Mouse (Mus musculus): ENCODE data around the gene Nop2. TPM values are rescaled to one million over a fixed set of nuclear protein-coding genes. Genes with fewer than 3 reads are reported as not detected.
A peak's percentile ranks its signal among the peaks of the same experiment; 100 is the strongest.

The Nop2 gene
- polyA plus RNA-seq, 1 experiment from 2014 or later, result 48.6 TPM

GRCm38 (mm10) chr6:125137002-125137671, 5.4 kb downstream of the Nop2 start:
- Histone ChIP-seq H3K4me1 (ENCODE audit: control insufficient read depth, insufficient read depth, low read depth, low read length) (peaks cover 6% of the 10 kb centered on the region), H3K36me3 (ENCODE audit: control insufficient read depth, insufficient read depth, low read length) (peaks cover 55% of the 10 kb centered on the region), H3K9ac (ENCODE audit: low read depth, low read length) (no peak overlapping the region), H3K27ac (ENCODE audit: low read depth, low read length) (no peak overlapping the region), H3K27me3 (replicated peaks; ENCODE audit: control insufficient read depth, insufficient read depth, low read length) (no peaks in the 10 kb centered on the region), H3K4me3 (ENCODE audit: low read length) (no peak overlapping the region), H3K4me2 (ENCODE audit: low read length) (no peak overlapping the region), H3K9me3 (ENCODE audit: control insufficient read depth, low read length) (no peaks in the 10 kb centered on the region)
- WGBS, result 87% methylated on average over 19 of the region's 19 CpGs
- no peak for ATAC-seq

- H3K4me1 ChIP-seq (ENCODE audit: control insufficient read depth, insufficient read depth, low read depth, low read length), result peaks cover 3% of the 10 kb centered on the region; the same call in 1 of the 2 replicates
- no peak overlapping the region for H3K4me2 ChIP-seq (ENCODE audit: low read length)
- WGBS, result 97% methylated on average over 7 of the region's 7 CpGs
- no peaks in the 10 kb centered on the region for H3K9me3 ChIP-seq (ENCODE audit: control insufficient read depth, low read length)
- no peak overlapping the region for H3K9ac ChIP-seq (ENCODE audit: low read depth, low read length)
- no peak overlapping the region for H3K27ac ChIP-seq (ENCODE audit: low read depth, low read length)
- peaks cover 45% of the 10 kb centered on the region for H3K36me3 ChIP-seq (ENCODE audit: control insufficient read depth, insufficient read depth, low read length)
- H3K27me3 ChIP-seq (replicated peaks; ENCODE audit: control insufficient read depth, insufficient read depth, low read length), result no peaks in the 10 kb centered on the region
- no peak for ATAC-seq
- no peak overlapping the region for H3K4me3 ChIP-seq (ENCODE audit: low read length)
Observed at GRCm38 (mm10) chr6:125139747-125140146, 8.0 kb downstream of the Nop2 start.

DNA sequence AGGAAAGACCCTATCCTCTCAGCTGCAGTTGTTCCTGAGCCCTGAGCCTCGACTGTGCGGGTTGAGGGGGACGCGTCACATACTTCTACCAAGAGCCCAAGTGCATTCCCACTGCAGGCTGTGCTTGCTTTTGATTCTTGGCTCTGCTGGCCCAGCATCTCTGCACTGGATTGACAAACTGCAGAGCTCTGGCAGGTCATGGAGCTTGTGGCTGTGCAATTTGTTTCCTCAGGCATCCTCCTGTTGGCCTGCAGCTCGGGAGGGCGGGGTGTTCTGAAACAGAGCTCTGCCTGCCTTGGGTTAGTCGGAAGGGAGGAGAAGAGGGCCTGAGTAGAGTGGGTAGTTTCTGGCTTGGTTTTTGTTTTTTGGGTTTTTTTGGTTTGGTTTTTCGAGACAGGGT, 10.7 kb downstream of the Nop2 start:
- ATAC-seq, result no peak
- 87% methylated on average over 8 of the region's 8 CpGs for whole genome bisulfite sequencing

GRCm38 (mm10) chr6:125143128-125143527, 11.4 kb downstream of the Nop2 start:
- H3K27ac ChIP-seq (ENCODE audit: low read depth, low read length), result no peak overlapping the region
- WGBS, result 79% methylated on average over 3 of the region's 3 CpGs
- H3K36me3 ChIP-seq (ENCODE audit: control insufficient read depth, insufficient read depth, low read length), result peaks cover 26% of the 10 kb centered on the region
- peaks cover 27% of the 10 kb centered on the region for H3K4me1 ChIP-seq (ENCODE audit: control insufficient read depth, insufficient read depth, low read depth, low read length)
- no peak overlapping the region for H3K9ac ChIP-seq (ENCODE audit: low read depth, low read length)
- no peak overlapping the region for H3K4me2 ChIP-seq (ENCODE audit: low read length)
- no peaks in the 10 kb centered on the region for H3K27me3 ChIP-seq (replicated peaks; ENCODE audit: control insufficient read depth, insufficient read depth, low read length)
- no peaks in the 10 kb centered on the region for H3K9me3 ChIP-seq (ENCODE audit: control insufficient read depth, low read length)
- no peak for ATAC-seq
- H3K4me3 ChIP-seq (ENCODE audit: low read length), result no peak overlapping the region

More for the DNA sequence above, 10.7 kb downstream of the Nop2 start:
- H3K27me3 ChIP-seq (replicated peaks; ENCODE audit: control insufficient read depth, insufficient read depth, low read length), result no peaks in the 10 kb centered on the region
- no peak overlapping the region for H3K27ac ChIP-seq (ENCODE audit: low read depth, low read length)
- no peak overlapping the region for H3K9ac ChIP-seq (ENCODE audit: low read depth, low read length)
- H3K4me2 ChIP-seq (ENCODE audit: low read length), result no peak overlapping the region
- H3K9me3 ChIP-seq (ENCODE audit: control insufficient read depth, low read length), result no peaks in the 10 kb centered on the region
- H3K36me3 ChIP-seq (ENCODE audit: control insufficient read depth, insufficient read depth, low read length), result peaks cover 30% of the 10 kb centered on the region
- peaks cover 20% of the 10 kb centered on the region for H3K4me1 ChIP-seq (ENCODE audit: control insufficient read depth, insufficient read depth, low read depth, low read length)
- H3K4me3 ChIP-seq (ENCODE audit: low read length), result no peak overlapping the region

GRCm38 (mm10) chr6:125143904-125144303, 12.2 kb downstream of the Nop2 start:
- 81% methylated on average over 9 of the region's 9 CpGs for WGBS
- no peak for ATAC-seq
- Histone ChIP-seq H3K27ac (ENCODE audit: low read depth, low read length) (no peak overlapping the region), H3K9ac (ENCODE audit: low read depth, low read length) (no peak overlapping the region), H3K4me3 (ENCODE audit: low read length) (no peak overlapping the region), H3K4me1 (ENCODE audit: control insufficient read depth, insufficient read depth, low read depth, low read length) (peaks cover 35% of the 10 kb centered on the region), H3K4me2 (ENCODE audit: low read length) (no peak overlapping the region), H3K9me3 (ENCODE audit: control insufficient read depth, low read length) (no peaks in the 10 kb centered on the region), H3K27me3 (replicated peaks; ENCODE audit: control insufficient read depth, insufficient read depth, low read length) (no peaks in the 10 kb centered on the region), H3K36me3 (ENCODE audit: control insufficient read depth, insufficient read depth, low read length) (peaks cover 22% of the 10 kb centered on the region)

DNA sequence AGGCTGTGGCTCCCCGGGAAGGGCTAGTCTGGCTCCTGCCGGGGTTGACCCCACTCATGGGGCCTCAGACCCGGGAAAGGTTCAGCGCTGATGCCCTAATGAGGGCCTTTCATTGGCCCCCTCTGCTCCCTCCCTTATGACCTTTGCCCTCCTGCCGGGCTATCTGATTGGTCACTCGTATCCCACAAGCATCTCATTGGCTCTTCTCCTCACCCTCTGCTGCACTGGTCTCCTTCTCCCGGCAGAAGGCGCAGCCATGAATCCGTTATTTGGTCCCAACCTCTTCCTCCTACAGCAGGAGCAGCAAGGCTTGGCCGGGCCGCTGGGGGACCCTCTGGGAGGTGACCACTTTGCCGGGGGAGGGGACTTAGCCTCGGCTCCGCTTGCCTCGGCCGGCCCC, 13.3 kb downstream of the Nop2 start, which contains the start of gene Iffo1:
Gene Iffo1, plus strand, starts transcription at position 241 of the 400 bp plus-strand sequence.
- peak within 1 kb of the TSS; percentile 81 for H3K9ac ChIP-seq (ENCODE audit: low read depth, low read length)
- H3K27ac ChIP-seq (ENCODE audit: low read depth, low read length), result peak within 1 kb of the TSS; percentile 94
- ATAC-seq, result peak; percentile 95
- peak within 1 kb of the TSS; percentile 79 for H3K4me3 ChIP-seq (ENCODE audit: low read length)
- no peaks in the 10 kb centered on the region for H3K27me3 ChIP-seq (replicated peaks; ENCODE audit: control insufficient read depth, insufficient read depth, low read length)
- H3K4me1 ChIP-seq (ENCODE audit: control insufficient read depth, insufficient read depth, low read depth, low read length), result peaks cover 44% of the 10 kb centered on the region
- peaks cover 16% of the 10 kb centered on the region for H3K36me3 ChIP-seq (ENCODE audit: control insufficient read depth, insufficient read depth, low read length)
- peak within 1 kb of the TSS; percentile 80 for H3K4me2 ChIP-seq (ENCODE audit: low read length)
- 0% methylated on average over 16 of the region's 16 CpGs for WGBS
- no peaks in the 10 kb centered on the region for H3K9me3 ChIP-seq (ENCODE audit: control insufficient read depth, low read length)

GRCm38 (mm10) chr6:125145479-125145951, 13.8 kb downstream of the Nop2 start:
- Histone ChIP-seq H3K27ac (ENCODE audit: low read depth, low read length) (peak overlapping the region; percentile 94), H3K9ac (ENCODE audit: low read depth, low read length) (peak overlapping the region; percentile 81), H3K4me2 (ENCODE audit: low read length) (peak overlapping the region; percentile 80), H3K9me3 (ENCODE audit: control insufficient read depth, low read length) (no peaks in the 10 kb centered on the region), H3K36me3 (ENCODE audit: control insufficient read depth, insufficient read depth, low read length) (peaks cover 11% of the 10 kb centered on the region), H3K4me3 (ENCODE audit: low read length) (peak overlapping the region; percentile 79), H3K27me3 (replicated peaks; ENCODE audit: control insufficient read depth, insufficient read depth, low read length) (no peaks in the 10 kb centered on the region), H3K4me1 (ENCODE audit: control insufficient read depth, insufficient read depth, low read depth, low read length) (peaks cover 44% of the 10 kb centered on the region)
- WGBS, result under 1% methylated on average over 30 of the region's 35 CpGs
- no peak; the same call in 1 of the 2 replicates for ATAC-seq

DNA sequence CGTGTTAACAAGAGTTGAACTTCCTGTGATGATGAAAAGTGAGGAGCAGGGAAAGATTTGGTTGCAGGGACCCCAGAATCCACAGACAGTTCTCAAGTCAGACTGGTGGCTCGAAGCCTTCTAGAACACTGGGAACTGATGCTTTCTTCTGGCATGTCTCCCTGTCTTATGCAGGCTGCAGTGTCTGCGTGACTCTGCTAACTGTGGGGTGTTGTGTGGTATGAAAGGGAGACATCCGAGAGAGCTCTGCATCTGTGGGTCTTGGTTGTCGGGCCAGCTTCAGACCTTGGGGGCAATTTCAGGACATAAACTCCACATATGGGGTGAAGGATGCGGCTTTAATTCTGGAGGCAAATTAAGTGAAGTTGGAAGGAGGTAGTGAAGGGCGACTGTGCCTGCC, 14.4 kb downstream of the Nop2 start:
- Histone ChIP-seq H3K4me1 (ENCODE audit: control insufficient read depth, insufficient read depth, low read depth, low read length) (peaks cover 44% of the 10 kb centered on the region), H3K27me3 (replicated peaks; ENCODE audit: control insufficient read depth, insufficient read depth, low read length) (no peaks in the 10 kb centered on the region), H3K4me3 (ENCODE audit: low read length) (peak overlapping the region; percentile 79), H3K27ac (ENCODE audit: low read depth, low read length) (no peak overlapping the region; the same call in 1 of the 2 replicates), H3K36me3 (ENCODE audit: control insufficient read depth, insufficient read depth, low read length) (peaks cover 5% of the 10 kb centered on the region), H3K9me3 (ENCODE audit: control insufficient read depth, low read length) (no peaks in the 10 kb centered on the region), H3K4me2 (ENCODE audit: low read length) (peak overlapping the region; percentile 80), H3K9ac (ENCODE audit: low read depth, low read length) (peak overlapping the region; percentile 81)
- WGBS, result 38% methylated on average over 7 of the region's 7 CpGs
- no peak for ATAC-seq

- no peak for ATAC-seq
- Histone ChIP-seq H3K27ac (ENCODE audit: low read depth, low read length) (peak overlapping the region; percentile 41; the same call in 1 of the 2 replicates), H3K36me3 (ENCODE audit: control insufficient read depth, insufficient read depth, low read length) (peaks cover 5% of the 10 kb centered on the region), H3K9me3 (ENCODE audit: control insufficient read depth, low read length) (no peaks in the 10 kb centered on the region), H3K9ac (ENCODE audit: low read depth, low read length) (peak overlapping the region; percentile 81), H3K4me3 (ENCODE audit: low read length) (peak overlapping the region; percentile 79), H3K27me3 (replicated peaks; ENCODE audit: control insufficient read depth, insufficient read depth, low read length) (no peaks in the 10 kb centered on the region), H3K4me2 (ENCODE audit: low read length) (peak overlapping the region; percentile 80), H3K4me1 (ENCODE audit: control insufficient read depth, insufficient read depth, low read depth, low read length) (peaks cover 44% of the 10 kb centered on the region)
- WGBS, result 65% methylated on average over 4 of the region's 4 CpGs
Observed at GRCm38 (mm10) chr6:125146797-125147196, 15.1 kb downstream of the Nop2 start.
